Mouse (Mus musculus) limb, embryonic 15.5 days (tissue): ENCODE measurements around the gene Cryz. TPM values are rescaled to one million over a fixed set of nuclear protein-coding genes. Genes with fewer than 3 reads are reported as not detected.

Experiments used
- polyA plus RNA-seq: library from polyadenylated mRNA; unstranded; fragments of >200 nt; fragmentation: Nextera tagmentation; extraction: Ambion mirVana; gene quantifications from 2 replicates; pipeline ENCODE4 v1.2.1, GENCODE M21; 2015

The Cryz gene
- polyA plus RNA-seq, 1 experiment from 2014 or later = 13.8 TPM

Other genes starting within 250 kb of the Cryz start
- gene Tyw3, start 393 bp downstream of the Cryz start, polyA plus RNA-seq = 11.2 and 11.3 TPM in 2 replicates
- gene Erich3, start 67.1 kb downstream of the Cryz start, polyA plus RNA-seq = 0.09 TPM in 2 replicates